Mouse (Mus musculus): ENCODE data around the gene Bcar3.

DNA sequence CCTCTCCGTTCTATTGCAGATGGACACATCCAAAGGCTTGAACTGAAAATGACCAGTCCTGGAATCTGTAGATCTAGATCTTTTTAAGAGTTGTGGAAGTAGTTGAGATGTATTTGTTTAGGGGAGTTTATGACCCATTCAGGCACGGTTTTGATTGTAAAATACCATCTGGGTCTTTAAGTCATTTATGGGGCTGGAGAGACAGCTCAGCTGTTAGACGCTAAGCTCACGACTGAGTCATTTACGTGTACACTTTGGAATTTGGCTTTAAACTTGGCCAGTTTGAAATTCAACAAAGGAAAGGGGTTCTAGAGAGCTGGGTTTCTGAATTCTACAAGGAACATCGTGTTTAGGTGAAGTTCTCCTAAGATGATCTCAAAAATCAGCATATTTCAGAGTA, 200.8 kb downstream of the Bcar3 start:
- no peak for TF ChIP-seq CTCF (IDR thresholded peaks at IDR 0.05; ENCODE audit: insufficient read depth, low read length)
- TF ChIP-seq POLR2A (IDR thresholded peaks at IDR 0.05; ENCODE audit: borderline replicate concordance, extremely low read depth, low read depth, low read length) = no peak

Measured in lung, adult 2 months (tissue).